Mouse (Mus musculus) thymus, adult 2 months (tissue): ENCODE results near the gene Calm1. TPM values are rescaled to one million over a fixed set of nuclear protein-coding genes. Genes with fewer than 3 reads are reported as not detected.

ENCODE experiments used
- DNase-seq: peaks from one replicate; pipeline ENCODE4 v3.0.0; 2021
- H3K27ac ChIP-seq: fragments of 200-500 bp; 2 replicates; pipeline ENCODE4 v1.5.1; 2012; ENCODE audit warnings: low read length, control low read depth; ENCODE audit not compliant: control insufficient read depth, insufficient read depth
- H3K27me3 ChIP-seq: fragments of 200-500 bp; 2 replicates; pipeline ENCODE4 v1.6.1; 2012; ENCODE audit warnings: mild to moderate bottlenecking, low read length, moderate library complexity, mixed read lengths; ENCODE audit not compliant: control insufficient read depth, insufficient read depth
- H3K36me3 ChIP-seq: fragments of 200-500 bp; 2 replicates; pipeline ENCODE4 v1.6.1; 2012; ENCODE audit warnings: mild to moderate bottlenecking, low read length, moderate library complexity; ENCODE audit not compliant: control insufficient read depth, insufficient read depth
- H3K4me1 ChIP-seq: fragments of 200-500 bp; replicated peaks from 2 replicates; pipeline ENCODE4 v1.6.1; 2012; ENCODE audit warnings: low read length; ENCODE audit not compliant: control insufficient read depth, insufficient read depth
- H3K4me3 ChIP-seq: fragments of 200-500 bp; 2 replicates; pipeline ENCODE4 v1.5.1; 2012; ENCODE audit warnings: mild to moderate bottlenecking, low read length, control low read depth, moderate library complexity; ENCODE audit not compliant: control insufficient read depth, insufficient read depth
- CTCF ChIP-seq: fragments of 200-500 bp; IDR thresholded peaks from 2 replicates; pipeline ENCODE4 v1.5.1; 2012; ENCODE audit warnings: mild to moderate bottlenecking, control low read depth, low read length, moderate library complexity, borderline replicate concordance; ENCODE audit not compliant: control insufficient read depth, poor library complexity, insufficient read depth; ENCODE audit errors: extremely low read depth
- POLR2A ChIP-seq: fragments of 200-500 bp; IDR thresholded peaks from 2 replicates; pipeline ENCODE4 v1.6.1; 2012; ENCODE audit warnings: mild to moderate bottlenecking, low read length, control low read depth, moderate library complexity; ENCODE audit not compliant: control insufficient read depth, poor library complexity, insufficient read depth; ENCODE audit errors: extremely low read depth
- WGBS: fragments of 180-500 bp; shearing (Covaris S2); methylation state at CpG from one replicate; pipeline ENCODE4 v1.1.7; 2018; 5-methylcytosine and 5-hydroxymethylcytosine counted together
- polyA plus RNA-seq: library from polyadenylated mRNA; depleted of rRNA; stranded (reverse); fragments of >200 nt; gene quantifications from 2 replicates; pipeline ENCODE4 v1.2.3, GENCODE M21; 2012

Gene Calm1
- polyA plus RNA-seq, 1 experiment = 511 TPM

DNA sequence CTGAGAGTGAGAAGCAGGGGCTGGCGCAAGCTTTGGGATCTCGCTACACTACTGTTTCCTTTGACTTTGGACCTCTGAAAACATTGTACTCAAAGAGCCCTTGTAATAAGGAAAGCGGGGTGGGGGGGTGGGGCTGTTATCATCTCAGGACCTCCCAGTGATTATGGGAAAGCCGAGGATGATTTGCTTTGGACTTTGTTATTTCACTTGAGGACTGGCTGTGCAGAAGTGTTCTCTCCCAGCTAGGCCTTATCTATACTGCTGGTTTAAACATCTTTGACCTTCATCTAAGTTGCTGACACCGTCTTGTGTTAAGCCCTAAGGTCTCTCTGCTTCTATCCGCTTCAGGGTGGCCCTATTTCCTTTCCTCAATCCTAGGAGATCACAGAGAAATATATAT is 8.4 kb upstream of the Calm1 start:
- TF ChIP-seq POLR2A (no peak), CTCF (no peak)
- H3K4me3 ChIP-seq = no peak overlapping the region
- no peaks in the 10 kb centered on the region for H3K36me3 ChIP-seq
- WGBS = 97% methylated on average over 6 of the region's 6 CpGs
- H3K27me3 ChIP-seq = no peaks in the 10 kb centered on the region
- no peak for DNase-seq
- peaks cover 2% of the 10 kb centered on the region; the same call in 1 of the 2 replicates for H3K4me1 ChIP-seq
- H3K27ac ChIP-seq = no peak overlapping the region

DNA sequence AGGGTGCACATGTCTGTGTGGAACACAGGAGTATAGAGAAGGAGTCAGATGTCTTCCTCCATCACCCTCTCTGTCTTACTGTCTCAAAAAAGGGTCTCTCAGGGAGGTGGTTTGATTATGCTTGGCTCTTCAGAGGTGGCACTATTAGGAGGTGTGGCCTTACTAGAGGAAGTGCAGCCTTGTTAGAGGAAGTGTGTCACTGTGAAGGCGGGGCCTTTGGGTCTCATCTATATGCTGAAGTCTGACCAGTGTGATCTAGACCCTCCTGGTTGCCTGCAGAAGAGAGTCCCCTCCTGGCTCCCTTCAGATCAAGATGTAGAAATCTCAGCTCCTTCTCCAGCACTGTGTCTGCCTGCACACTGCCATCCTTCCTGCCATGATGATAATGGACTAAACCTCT is 5.1 kb upstream of the Calm1 start:
- Histone ChIP-seq H3K4me1 (peaks cover 3% of the 10 kb centered on the region; the same call in 1 of the 2 replicates), H3K27me3 (no peaks in the 10 kb centered on the region), H3K27ac (no peak overlapping the region), H3K36me3 (no peaks in the 10 kb centered on the region), H3K4me3 (no peak overlapping the region)
- 93% methylated on average over 1 of the region's 1 CpGs for WGBS
- no peak for TF ChIP-seq CTCF
- no peak for TF ChIP-seq POLR2A
- no peak for DNase-seq

DNA sequence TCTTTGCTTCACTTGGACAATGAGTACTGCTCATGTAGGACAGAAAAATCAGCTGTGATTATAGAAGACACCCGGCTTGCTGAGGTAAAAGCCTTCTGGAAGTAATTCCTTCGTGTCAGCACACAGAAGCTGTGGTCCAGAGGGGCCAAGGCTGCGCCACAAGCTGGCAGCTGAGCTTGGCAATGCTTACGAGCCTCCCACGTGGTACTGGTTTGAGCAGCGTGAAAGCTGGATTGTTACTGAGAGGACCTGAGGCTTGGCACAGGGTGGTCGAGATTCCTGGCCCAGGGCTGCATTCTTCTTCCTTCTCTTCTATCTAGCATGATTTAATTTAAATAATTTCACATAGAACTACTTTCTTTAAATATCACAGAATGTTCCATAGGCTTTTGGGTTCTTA is 2.4 kb upstream of the Calm1 start:
- Histone ChIP-seq H3K36me3 (no peaks in the 10 kb centered on the region), H3K4me1 (peaks cover 6% of the 10 kb centered on the region), H3K27me3 (no peaks in the 10 kb centered on the region), H3K27ac (no peak overlapping the region), H3K4me3 (no peak overlapping the region)
- WGBS = 92% methylated on average over 7 of the region's 7 CpGs
- DNase-seq = no peak
- TF ChIP-seq POLR2A (no peak), CTCF (no peak)

GRCm38 (mm10) chr12:100199891-100200644 is 833 bp downstream of the Calm1 start:
- TF ChIP-seq CTCF (no peak), POLR2A (peak; percentile 32; the same call in 1 of the 2 replicates)
- DNase-seq = peak; percentile 75
- Histone ChIP-seq H3K4me1 (peaks cover 8% of the 10 kb centered on the region), H3K4me3 (peak overlapping the region; percentile 93), H3K27me3 (no peaks in the 10 kb centered on the region), H3K36me3 (peaks cover 25% of the 10 kb centered on the region), H3K27ac (peak overlapping the region; percentile 68)
- under 1% methylated on average over 75 of the region's 86 CpGs for WGBS

GRCm38 (mm10) chr12:100200645-100201362 is 1.6 kb downstream of the Calm1 start:
- no peaks in the 10 kb centered on the region for H3K27me3 ChIP-seq
- H3K36me3 ChIP-seq = peaks cover 33% of the 10 kb centered on the region
- DNase-seq = no peak
- peaks cover 10% of the 10 kb centered on the region for H3K4me1 ChIP-seq
- peak overlapping the region; percentile 93 for H3K4me3 ChIP-seq
- H3K27ac ChIP-seq = peak overlapping the region; percentile 5; the same call in 1 of the 2 replicates
- TF ChIP-seq POLR2A = no peak
- TF ChIP-seq CTCF = 0 out of 2 replicates have a peak, but pooled peaks have one; percentile 47
- 2% methylated on average over 29 of the region's 29 CpGs for WGBS

DNA sequence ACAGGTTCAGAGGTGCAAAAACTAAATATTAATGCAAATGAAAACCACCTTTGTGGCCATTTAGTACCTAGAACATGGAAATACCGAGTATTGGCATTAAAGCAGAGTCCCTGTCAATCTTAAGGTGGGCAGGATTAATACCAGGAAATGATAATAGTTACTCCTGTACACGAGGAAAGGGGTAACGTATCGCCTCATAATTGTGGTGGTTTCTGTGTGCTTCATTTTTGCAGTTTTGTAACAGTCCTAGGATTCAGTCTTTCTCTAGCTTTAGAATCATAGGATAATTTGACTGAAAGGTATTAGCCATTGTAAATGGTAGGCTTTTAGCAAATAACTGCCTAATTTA is 2.1 kb downstream of the Calm1 start:
- TF ChIP-seq CTCF = no peak
- 9% methylated on average over 4 of the region's 4 CpGs for WGBS
- Histone ChIP-seq H3K4me1 (peaks cover 10% of the 10 kb centered on the region), H3K4me3 (no peak overlapping the region), H3K27ac (no peak overlapping the region), H3K36me3 (peaks cover 38% of the 10 kb centered on the region), H3K27me3 (no peaks in the 10 kb centered on the region)
- no peak for DNase-seq
